Mouse (Mus musculus) midbrain, embryonic 11.5 days (tissue): Measurements from ENCODE around the gene Cdh24. TPM values are rescaled to one million over a fixed set of nuclear protein-coding genes. Genes with fewer than 3 reads are reported as not detected.

ENCODE experiments used
- ATAC-seq: fragments of 200-750 bp; cut with Nextera tagmentation; 2 replicates; pipeline ENCODE4 v1.8.0; 2017; ENCODE audit warnings: moderate TSS enrichment, moderate library complexity; ENCODE audit not compliant: low FRiP score
- DNase-seq: peaks from one replicate; pipeline ENCODE4 v3.0.0; 2015; ENCODE audit warnings: low spot score; ENCODE audit errors: missing footprints
- H3K27ac ChIP-seq: fragments of 300-500 bp; sonication (generic); 2 replicates; pipeline ENCODE4 v1.5.1; 2014; ENCODE audit warnings: low read depth, low read length
- H3K27me3 ChIP-seq: fragments of 300-500 bp; sonication (generic); 2 replicates; pipeline ENCODE4 v1.6.1; 2014; ENCODE audit warnings: mild to moderate bottlenecking, low read length, moderate library complexity, mixed read lengths; ENCODE audit not compliant: control insufficient read depth, insufficient read depth
- H3K36me3 ChIP-seq: fragments of 300-500 bp; sonication (generic); 2 replicates; pipeline ENCODE4 v1.6.1; 2014; ENCODE audit warnings: mild to moderate bottlenecking, low read length, moderate library complexity, mixed read lengths; ENCODE audit not compliant: control insufficient read depth, insufficient read depth
- H3K4me1 ChIP-seq: fragments of 300-500 bp; sonication (generic); 2 replicates; pipeline ENCODE4 v1.6.1; 2014; ENCODE audit warnings: low read length; ENCODE audit not compliant: control insufficient read depth, insufficient read depth
- H3K4me2 ChIP-seq: fragments of 300-500 bp; sonication (generic); 2 replicates; pipeline ENCODE4 v1.6.1; 2014; ENCODE audit warnings: mild to moderate bottlenecking, moderate library complexity
- H3K4me3 ChIP-seq: fragments of 300-500 bp; sonication (generic); 2 replicates; pipeline ENCODE4 v1.5.1; 2014; ENCODE audit warnings: low read depth, low read length
- H3K9ac ChIP-seq: fragments of 300-500 bp; sonication (generic); 2 replicates; pipeline ENCODE4 v1.6.1; 2014; ENCODE audit warnings: low read length
- H3K9me3 ChIP-seq: fragments of 300-500 bp; sonication (generic); 2 replicates; pipeline ENCODE4 v1.6.1; 2016; ENCODE audit warnings: low read length; ENCODE audit not compliant: control insufficient read depth
- WGBS: fragments of 180-500 bp; shearing (Covaris S2); extraction: QIAGEN DNeasy Blood & Tissue Kit; methylation state at CpG from one replicate; pipeline ENCODE4 v1.1.7; 2014; 5-methylcytosine and 5-hydroxymethylcytosine counted together
- polyA plus RNA-seq: library from polyadenylated mRNA; unstranded; fragments of >200 nt; fragmentation: Nextera tagmentation; extraction: Ambion mirVana; gene quantifications from 2 replicates; pipeline ENCODE4 v1.2.1, GENCODE M21; 2014

Cdh24 gene
- polyA plus RNA-seq, 1 experiment from 2014 or later, result 6.9 TPM

DNA sequence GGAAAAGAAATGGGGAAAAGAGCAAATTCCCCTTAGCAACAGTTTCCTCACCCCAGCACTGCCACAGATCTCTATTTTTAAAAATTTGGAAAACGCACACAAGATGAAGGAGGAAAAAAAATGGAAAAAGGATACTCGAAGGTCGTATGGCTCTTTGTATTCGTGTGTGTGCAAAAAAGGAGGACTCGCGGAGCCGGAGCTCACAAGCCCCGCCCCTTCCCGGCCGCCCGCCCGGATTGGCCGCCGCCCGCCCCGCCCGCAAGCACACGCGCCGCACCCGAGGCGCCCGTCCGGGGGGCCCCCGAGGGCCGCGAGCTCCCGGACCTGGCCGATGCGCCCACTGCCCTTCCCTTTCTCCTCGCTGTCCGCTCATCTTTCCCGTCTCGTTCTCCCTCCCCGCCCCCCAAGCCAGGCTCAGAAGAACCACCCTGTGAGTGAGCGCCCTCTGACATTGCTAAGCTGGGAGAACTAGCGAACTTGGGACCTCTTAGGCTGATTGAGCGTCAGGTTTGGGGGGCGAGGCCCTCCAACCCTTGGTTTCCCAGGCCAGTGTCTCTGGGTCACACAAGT lies 35.3 kb downstream of the Cdh24 start, which contains the start of gene 4931414P19Rik:
TSS of gene 4931414P19Rik (minus strand) at position 242 of the 570 bp plus-strand sequence.
- H3K27ac ChIP-seq, result peak within 1 kb of the TSS; percentile 50; the same call in 1 of the 2 replicates
- peak; percentile 97 for DNase-seq
- WGBS, result 1% methylated on average over 38 of the region's 39 CpGs
- H3K27me3 ChIP-seq, result no peaks in the 10 kb centered on the region
- peak within 1 kb of the TSS; percentile 40 for H3K4me3 ChIP-seq
- H3K9me3 ChIP-seq, result no peaks in the 10 kb centered on the region
- peaks cover 13% of the 10 kb centered on the region for H3K4me1 ChIP-seq
- peak within 1 kb of the TSS; percentile 63 for H3K9ac ChIP-seq
- H3K4me2 ChIP-seq, result peak within 1 kb of the TSS; percentile 60
- ATAC-seq, result peak; percentile 59
- H3K36me3 ChIP-seq, result no peaks in the 10 kb centered on the region

DNA sequence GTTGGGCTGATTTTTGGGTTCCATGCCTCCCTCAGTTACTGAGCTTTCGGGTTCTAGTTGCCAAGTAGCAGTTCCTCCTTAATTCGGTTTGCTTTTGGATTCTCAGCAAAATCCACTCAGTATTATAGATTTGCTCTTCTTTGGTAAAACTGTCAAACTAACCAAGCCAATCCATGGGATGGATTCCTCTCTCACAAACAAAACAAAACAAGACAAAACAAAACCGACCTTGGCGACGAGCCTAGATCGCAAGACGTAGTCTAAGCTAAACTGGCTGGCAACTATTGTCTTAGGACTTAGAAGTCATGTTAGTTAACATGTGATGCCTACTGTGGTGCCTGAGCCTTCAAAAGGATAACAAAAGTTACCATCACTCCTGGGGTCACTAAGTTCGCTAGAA lies 37.5 kb downstream of the Cdh24 start:
- no peak for ATAC-seq
- Histone ChIP-seq H3K4me3 (no peak overlapping the region; the same call in 1 of the 2 replicates), H3K4me2 (peak overlapping the region; percentile 34), H3K27ac (no peak overlapping the region; the same call in 1 of the 2 replicates), H3K9ac (no peak overlapping the region), H3K36me3 (no peaks in the 10 kb centered on the region), H3K27me3 (no peaks in the 10 kb centered on the region), H3K4me1 (peaks cover 13% of the 10 kb centered on the region), H3K9me3 (no peaks in the 10 kb centered on the region)
- WGBS, result 84% methylated on average over 8 of the region's 8 CpGs
- no peak for DNase-seq

DNA sequence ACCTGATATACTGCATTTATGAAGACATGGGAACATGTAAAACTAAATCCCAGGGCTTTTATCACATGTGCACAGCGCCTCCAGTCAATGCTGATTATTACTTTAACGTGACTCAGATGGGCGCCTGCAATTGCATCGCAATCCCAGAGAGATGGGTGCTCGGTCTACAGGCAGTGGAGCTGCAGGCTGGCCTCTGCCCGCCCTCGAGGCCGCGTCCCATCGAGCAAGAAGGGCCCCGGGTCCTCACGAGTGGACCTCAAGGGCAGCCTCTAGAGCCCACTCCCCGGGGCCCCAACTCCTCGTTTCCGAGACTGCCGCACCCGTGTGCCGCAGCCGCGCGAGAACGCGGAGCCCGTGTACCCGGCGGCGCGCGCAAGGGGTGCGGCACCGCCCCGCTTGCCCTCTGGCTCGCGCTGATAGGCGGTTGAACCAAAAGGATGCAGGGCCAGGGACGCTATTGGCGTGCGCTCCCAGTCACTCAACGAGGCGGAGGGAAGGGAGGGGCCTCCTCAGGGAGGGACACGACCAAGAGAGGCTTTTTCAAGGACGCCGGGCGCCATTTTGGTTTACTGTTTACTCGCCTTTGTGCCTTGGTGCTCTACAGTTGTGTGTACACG lies 38.0 kb downstream of the Cdh24 start:
- Histone ChIP-seq H3K4me1 (peaks cover 13% of the 10 kb centered on the region), H3K9ac (peak overlapping the region; percentile 70), H3K36me3 (no peaks in the 10 kb centered on the region), H3K27me3 (no peaks in the 10 kb centered on the region), H3K4me2 (peak overlapping the region; percentile 34), H3K4me3 (peak overlapping the region; percentile 51), H3K9me3 (no peaks in the 10 kb centered on the region), H3K27ac (peak overlapping the region; percentile 52)
- DNase-seq (peak; percentile 99), ATAC-seq (peak; percentile 99)
- WGBS, result under 1% methylated on average over 46 of the region's 46 CpGs

DNA sequence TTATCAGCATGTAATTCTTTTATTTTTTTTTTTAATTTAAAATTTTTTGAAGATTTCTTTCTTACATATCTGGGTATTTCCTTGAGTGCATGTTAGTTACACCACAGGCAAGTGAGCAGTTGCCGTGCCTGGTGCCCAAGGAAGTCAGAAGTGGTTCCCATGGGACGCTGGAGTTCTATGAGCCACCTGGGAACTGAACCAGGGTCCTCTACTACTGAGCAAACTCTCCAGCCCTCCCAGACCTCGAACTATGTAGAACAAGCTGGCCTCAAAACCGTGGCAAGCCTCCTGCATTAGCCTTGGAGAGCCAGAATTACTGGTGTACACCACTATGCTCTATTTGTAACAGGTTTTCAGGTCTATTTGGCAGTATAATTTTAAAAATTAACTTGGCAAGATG lies 38.6 kb downstream of the Cdh24 start:
- ATAC-seq, result peak; percentile 3; the same call in 1 of the 2 replicates
- Histone ChIP-seq H3K4me1 (peaks cover 13% of the 10 kb centered on the region), H3K4me3 (peak overlapping the region; percentile 51), H3K27ac (peak overlapping the region; percentile 52), H3K9ac (peak overlapping the region; percentile 70), H3K9me3 (no peaks in the 10 kb centered on the region), H3K36me3 (no peaks in the 10 kb centered on the region), H3K4me2 (peak overlapping the region; percentile 34), H3K27me3 (no peaks in the 10 kb centered on the region)
- DNase-seq, result no peak
- WGBS, result 58% methylated on average over 4 of the region's 4 CpGs

DNA sequence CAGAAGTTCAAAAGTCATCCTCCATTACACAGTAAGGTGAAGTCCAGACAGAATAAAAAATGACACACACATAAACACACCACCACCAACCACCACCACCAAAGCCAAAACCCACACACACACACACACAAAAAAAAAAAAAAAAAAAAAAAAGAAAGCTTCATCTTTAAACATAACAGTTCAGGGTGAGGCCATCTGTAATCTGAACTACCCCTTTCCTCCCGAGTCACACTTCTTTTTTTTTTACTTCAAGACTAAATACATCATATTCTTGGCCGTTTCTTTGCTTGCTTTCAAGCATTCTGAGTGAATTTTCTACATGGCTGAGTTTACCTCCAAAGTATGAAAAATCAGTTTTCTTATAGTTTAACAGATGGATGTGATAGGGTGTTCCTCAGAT lies 39.6 kb downstream of the Cdh24 start:
- Histone ChIP-seq H3K4me1 (peaks cover 13% of the 10 kb centered on the region), H3K27ac (no peak overlapping the region), H3K27me3 (no peaks in the 10 kb centered on the region), H3K4me3 (no peak overlapping the region), H3K4me2 (no peak overlapping the region), H3K36me3 (no peaks in the 10 kb centered on the region), H3K9ac (no peak overlapping the region), H3K9me3 (no peaks in the 10 kb centered on the region)
- WGBS, result 90% methylated on average over 2 of the region's 2 CpGs
- ATAC-seq (no peak), DNase-seq (no peak)

DNA sequence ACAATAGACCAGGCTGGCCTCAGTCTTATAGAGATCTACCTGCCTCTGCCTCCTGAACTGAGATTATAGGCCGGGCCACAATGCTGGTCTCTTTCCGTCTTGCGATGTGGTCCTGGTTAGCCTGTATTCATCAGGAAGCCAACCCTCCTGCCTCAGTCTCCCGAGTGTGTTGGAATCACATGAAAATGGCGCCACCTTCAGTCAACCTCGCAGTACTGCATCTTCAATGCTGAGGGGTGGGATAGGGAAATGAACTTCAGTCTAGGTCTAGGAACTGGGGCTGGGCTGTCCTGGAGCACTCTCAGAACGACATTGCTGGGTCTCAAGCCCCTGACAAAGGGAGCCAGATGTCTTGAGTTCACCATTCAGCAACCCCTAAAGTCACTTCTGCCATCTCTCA lies 44.1 kb downstream of the Cdh24 start:
- H3K4me1 ChIP-seq, result no peaks in the 10 kb centered on the region
- peaks cover 3% of the 10 kb centered on the region for H3K36me3 ChIP-seq
- H3K4me2 ChIP-seq, result no peak overlapping the region
- no peaks in the 10 kb centered on the region for H3K27me3 ChIP-seq
- 77% methylated on average over 7 of the region's 7 CpGs for WGBS
- H3K9ac ChIP-seq, result no peak overlapping the region
- no peak overlapping the region for H3K27ac ChIP-seq
- no peaks in the 10 kb centered on the region for H3K9me3 ChIP-seq
- DNase-seq (peak; percentile 86), ATAC-seq (no peak)
- H3K4me3 ChIP-seq, result no peak overlapping the region

DNA sequence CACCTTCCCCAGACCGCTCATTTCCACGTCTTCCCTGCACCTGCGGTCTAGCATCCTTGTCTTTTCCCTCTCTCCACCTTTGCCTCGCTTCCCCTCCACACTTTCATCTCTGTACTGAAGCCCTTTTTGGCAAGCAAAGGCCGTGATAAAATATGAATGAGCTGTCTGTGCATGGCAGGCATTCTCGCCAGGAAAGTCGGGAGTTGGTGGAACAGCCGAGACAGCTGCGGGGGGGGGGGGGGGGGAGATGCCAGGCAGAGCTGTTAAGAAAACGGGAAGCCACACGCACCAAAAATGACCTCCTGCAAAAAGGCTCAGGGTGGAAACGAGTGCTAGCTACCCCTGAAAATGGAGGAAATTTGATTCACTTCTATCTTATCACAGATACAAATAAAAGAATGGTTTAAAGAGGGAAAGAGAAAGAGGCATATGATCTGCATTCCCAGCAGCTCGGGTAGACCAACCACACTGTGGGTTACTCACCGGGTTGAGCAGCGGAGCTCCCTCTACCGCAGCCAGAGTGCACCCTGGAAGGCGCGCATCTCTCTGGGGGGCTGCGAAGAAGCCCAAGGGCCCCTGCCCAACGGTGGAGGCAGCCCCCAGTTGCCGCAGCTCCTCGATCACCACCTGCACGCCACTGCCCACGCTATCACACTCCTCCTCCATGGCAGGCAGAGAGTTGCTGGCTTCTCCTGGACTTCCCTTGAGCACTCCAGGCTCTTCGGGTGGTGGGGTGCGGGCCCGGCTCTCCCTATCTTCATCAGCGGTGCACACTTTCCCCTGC lies 46.3 kb downstream of the Cdh24 start:
- Histone ChIP-seq H3K27me3 (no peaks in the 10 kb centered on the region), H3K27ac (no peak overlapping the region), H3K9ac (no peak overlapping the region), H3K4me3 (no peak overlapping the region), H3K4me1 (no peaks in the 10 kb centered on the region), H3K36me3 (peaks cover 3% of the 10 kb centered on the region), H3K9me3 (no peaks in the 10 kb centered on the region), H3K4me2 (no peak overlapping the region)
- ATAC-seq (no peak), DNase-seq (no peak)
- WGBS, result 70% methylated on average over 27 of the region's 28 CpGs

DNA sequence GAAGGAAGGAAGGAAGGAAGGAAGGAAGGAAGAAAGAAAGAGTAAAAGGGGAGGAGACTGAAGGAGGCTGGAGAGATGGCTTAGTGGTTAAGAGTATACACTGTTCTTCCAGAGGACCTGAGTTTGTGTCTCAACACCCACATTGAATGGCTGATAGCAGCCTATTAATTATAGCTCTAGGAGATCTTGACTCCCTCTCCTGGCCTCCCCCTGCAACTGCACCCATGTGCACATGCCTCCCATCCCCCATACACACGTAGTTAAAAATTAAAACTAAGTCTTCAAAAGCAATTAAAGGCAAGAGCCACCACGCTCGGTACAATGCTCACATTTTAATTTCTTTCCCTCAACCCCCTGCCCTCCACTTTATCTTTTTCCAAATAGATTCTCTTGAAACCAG lies 47.1 kb downstream of the Cdh24 start:
- no peak overlapping the region for H3K27ac ChIP-seq
- no peak overlapping the region for H3K9ac ChIP-seq
- H3K4me2 ChIP-seq, result no peak overlapping the region
- H3K4me3 ChIP-seq, result no peak overlapping the region
- H3K27me3 ChIP-seq, result no peaks in the 10 kb centered on the region
- no peaks in the 10 kb centered on the region for H3K9me3 ChIP-seq
- H3K4me1 ChIP-seq, result no peaks in the 10 kb centered on the region
- WGBS, result 94% methylated on average over 3 of the region's 3 CpGs
- H3K36me3 ChIP-seq, result peaks cover 3% of the 10 kb centered on the region
- ATAC-seq, result no peak
- DNase-seq, result no peak
